Mouse (Mus musculus) adrenal gland, postnatal 25 days (tissue): Measurements from ENCODE around the gene Prkcz. TPM values are rescaled to one million over a fixed set of nuclear protein-coding genes. Genes with fewer than 3 reads are reported as not detected.

Source experiments
- DNase-seq: peaks from one replicate; pipeline ENCODE4 v3.0.0; 2021; ENCODE audit warnings: mixed read lengths
- total RNA-seq: library from RNA; stranded (reverse); gene quantifications from 2 replicates; pipeline ENCODE4 v1.2.3, GENCODE M21; 2021

The Prkcz gene
- total RNA-seq, 1 experiment from 2014 or later = 6.3 TPM

- DNase-seq = no peak
These were observed 140.7 kb downstream of the Prkcz start for GRCm38 (mm10) chr4:155220213-155221100.

- DNase-seq = no peak
These were observed 141.6 kb downstream of the Prkcz start for GRCm38 (mm10) chr4:155219271-155220212.

GRCm38 (mm10) chr4:155218104-155218732 is 142.9 kb downstream of the Prkcz start:
- no peak for DNase-seq

GRCm38 (mm10) chr4:155217241-155218103 is 143.7 kb downstream of the Prkcz start:
- DNase-seq = peak; percentile 46

GRCm38 (mm10) chr4:155215773-155216630 is 145.2 kb downstream of the Prkcz start:
- DNase-seq = no peak

GRCm38 (mm10) chr4:155215203-155215602 is 146.0 kb downstream of the Prkcz start:
- DNase-seq = no peak

GRCm38 (mm10) chr4:155214793-155215192 is 146.4 kb downstream of the Prkcz start:
- DNase-seq = no peak

- DNase-seq = no peak
These were observed 147.0 kb downstream of the Prkcz start for GRCm38 (mm10) chr4:155214188-155214587.

- DNase-seq = no peak
These were observed 147.5 kb downstream of the Prkcz start for GRCm38 (mm10) chr4:155213752-155214054.

- no peak for DNase-seq
These were observed 148.0 kb downstream of the Prkcz start for GRCm38 (mm10) chr4:155213052-155213751.

Other genes with a start within 250 kb of the Prkcz start
- gene Ski, start 138.8 kb downstream of the Prkcz start, total RNA-seq = 73.5 and 93.3 TPM in 2 replicates
- gene Faap20, start 111.6 kb downstream of the Prkcz start, total RNA-seq = 45.9 and 55.2 TPM in 2 replicates
- gene Gabrd, start 36.8 kb upstream of the Prkcz start, total RNA-seq = not detected in 2 replicates
- 0.71 and 1.5 TPM in 2 replicates for gene Cfap74, start 47.8 kb upstream of the Prkcz start, total RNA-seq
- 5.1 and 7.3 TPM in 2 replicates for gene Tmem52, start 107.8 kb upstream of the Prkcz start, total RNA-seq
- 309 and 392 TPM in 2 replicates for gene Gnb1, start 130.0 kb upstream of the Prkcz start, total RNA-seq
- 294 and 306 TPM in 2 replicates for gene Nadk, start 201.0 kb upstream of the Prkcz start, total RNA-seq
- 36.8 and 52.0 TPM in 2 replicates for gene Slc35e2, start 240.1 kb upstream of the Prkcz start, total RNA-seq